Mouse (Mus musculus): ENCODE measurements at regions not wholly inside any gene's neighbourhood (a gene's known extent, or its start where the extent isn't known, plus 50 kb on each side); places are given as distances from the start of the nearest gene placed in this dataset.
A peak's percentile ranks its signal among the peaks of the same experiment; 100 is the strongest.

DNA sequence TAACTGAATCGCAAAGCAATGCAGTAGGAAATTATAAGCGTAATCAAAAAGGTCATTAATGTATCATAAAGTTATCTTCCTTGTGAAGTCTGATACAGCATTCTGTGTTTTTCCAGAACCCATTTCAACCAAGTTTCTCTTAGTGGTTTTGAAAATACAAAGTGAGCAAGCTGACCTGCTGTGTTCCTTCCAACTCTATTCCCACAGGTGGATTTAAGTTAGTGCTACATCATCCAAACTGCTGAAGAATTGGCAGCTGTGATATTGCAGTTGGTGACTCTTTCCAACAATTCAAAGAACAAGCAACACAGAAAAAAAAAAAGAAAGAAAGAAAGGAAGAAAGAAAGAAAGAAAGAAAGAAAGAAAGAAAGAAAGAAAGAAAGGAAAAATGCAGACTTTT, 396.1 kb upstream of the Hsf2 start:
- Histone ChIP-seq H3K27ac (ENCODE audit: insufficient read depth, low read length) (no peak overlapping the region), H3K4me3 (ENCODE audit: insufficient read depth, low read length) (no peak overlapping the region), H3K4me1 (ENCODE audit: control insufficient read depth, insufficient read depth, low read length) (no peaks in the 10 kb centered on the region)
- TF ChIP-seq CTCF (IDR thresholded peaks at IDR 0.05; ENCODE audit: extremely low read depth, insufficient read depth, low read length) (no peak), POLR2A (IDR thresholded peaks at IDR 0.05; ENCODE audit: extremely low read depth, insufficient read depth, low read length) (no peak)

DNA sequence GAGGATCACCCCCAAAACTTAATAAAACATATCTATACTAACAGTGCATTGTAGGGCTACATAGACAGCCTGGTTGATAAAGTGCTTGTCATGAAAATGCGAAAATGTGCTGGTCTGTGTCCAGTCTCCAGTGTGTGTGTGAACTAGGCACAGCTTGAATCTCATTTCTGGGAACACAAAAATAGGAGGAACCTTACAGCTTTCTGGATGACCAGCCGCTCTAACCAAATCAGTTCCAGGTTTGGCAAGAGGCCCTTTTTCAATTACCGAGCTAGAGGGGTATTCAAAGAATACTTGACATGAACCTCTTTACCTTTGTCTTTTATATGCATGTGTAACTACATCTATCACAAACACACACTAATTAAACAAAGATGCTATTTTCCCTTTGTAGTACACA, 390.3 kb upstream of the Hsf2 start:
- H3K27ac ChIP-seq (ENCODE audit: insufficient read depth, low read length) = no peak overlapping the region
- H3K4me1 ChIP-seq (ENCODE audit: control insufficient read depth, insufficient read depth, low read length) = no peaks in the 10 kb centered on the region
- no peak overlapping the region for H3K4me3 ChIP-seq (ENCODE audit: insufficient read depth, low read length)
- TF ChIP-seq POLR2A (IDR thresholded peaks at IDR 0.05; ENCODE audit: extremely low read depth, insufficient read depth, low read length) = no peak
- no peak for TF ChIP-seq CTCF (IDR thresholded peaks at IDR 0.05; ENCODE audit: extremely low read depth, insufficient read depth, low read length)

DNA sequence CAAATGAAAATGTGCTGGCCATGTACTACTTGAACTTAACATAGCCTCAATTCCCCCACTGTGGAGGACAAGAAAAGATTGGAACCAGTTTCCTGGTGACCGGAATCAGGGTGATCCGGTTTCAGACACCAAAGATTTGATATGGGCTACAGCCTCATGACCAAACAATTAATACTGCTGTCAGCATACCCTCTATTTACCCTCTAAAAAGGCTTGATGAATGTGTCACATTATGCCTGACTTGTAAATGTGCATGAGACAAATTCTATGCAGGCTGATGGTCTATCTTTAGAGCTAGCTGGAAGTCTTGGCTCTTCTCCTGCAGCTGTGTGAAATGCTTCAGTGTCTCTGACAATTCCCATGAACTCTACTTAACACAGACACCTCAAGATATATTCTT, 372.8 kb upstream of the Hsf2 start:
- Histone ChIP-seq H3K4me1 (ENCODE audit: control insufficient read depth, insufficient read depth, low read length) (no peaks in the 10 kb centered on the region), H3K27ac (ENCODE audit: insufficient read depth, low read length) (no peak overlapping the region), H3K4me3 (ENCODE audit: insufficient read depth, low read length) (no peak overlapping the region)
- TF ChIP-seq CTCF (IDR thresholded peaks at IDR 0.05; ENCODE audit: extremely low read depth, insufficient read depth, low read length) (no peak), POLR2A (IDR thresholded peaks at IDR 0.05; ENCODE audit: extremely low read depth, insufficient read depth, low read length) (no peak)

DNA sequence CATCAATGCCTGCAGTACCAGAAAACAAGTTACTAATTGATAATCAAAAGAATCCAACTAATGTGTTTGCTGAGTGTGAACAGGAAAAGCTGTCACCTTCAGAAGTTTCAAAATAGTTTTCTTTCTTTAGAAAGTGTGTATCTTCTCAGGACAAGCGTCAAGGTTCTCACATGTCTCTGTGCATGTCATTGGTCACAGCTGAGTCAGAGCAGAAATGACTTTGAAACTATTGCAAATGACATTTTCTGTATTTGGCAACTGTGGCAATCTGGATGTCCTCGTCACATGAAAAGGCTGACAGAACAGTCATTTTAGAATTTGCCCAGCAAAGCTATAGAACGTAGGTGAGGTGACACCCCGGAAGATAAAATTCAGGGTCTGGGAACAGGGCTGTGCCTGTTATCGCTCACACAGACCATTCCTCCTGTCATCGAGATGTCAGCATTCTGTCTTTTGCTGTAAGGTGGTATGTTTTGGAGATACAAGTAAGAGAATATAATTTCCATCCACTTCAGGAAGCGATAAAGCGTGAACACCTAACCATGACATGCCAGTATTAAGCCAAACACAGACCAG, 371.4 kb upstream of the Hsf2 start:
- no peak overlapping the region for H3K4me3 ChIP-seq (ENCODE audit: insufficient read depth, low read length)
- TF ChIP-seq CTCF (IDR thresholded peaks at IDR 0.05; ENCODE audit: extremely low read depth, insufficient read depth, low read length) = no peak
- no peak for TF ChIP-seq POLR2A (IDR thresholded peaks at IDR 0.05; ENCODE audit: extremely low read depth, insufficient read depth, low read length)
- H3K27ac ChIP-seq (ENCODE audit: insufficient read depth, low read length) = no peak overlapping the region
- no peaks in the 10 kb centered on the region for H3K4me1 ChIP-seq (ENCODE audit: control insufficient read depth, insufficient read depth, low read length)

DNA sequence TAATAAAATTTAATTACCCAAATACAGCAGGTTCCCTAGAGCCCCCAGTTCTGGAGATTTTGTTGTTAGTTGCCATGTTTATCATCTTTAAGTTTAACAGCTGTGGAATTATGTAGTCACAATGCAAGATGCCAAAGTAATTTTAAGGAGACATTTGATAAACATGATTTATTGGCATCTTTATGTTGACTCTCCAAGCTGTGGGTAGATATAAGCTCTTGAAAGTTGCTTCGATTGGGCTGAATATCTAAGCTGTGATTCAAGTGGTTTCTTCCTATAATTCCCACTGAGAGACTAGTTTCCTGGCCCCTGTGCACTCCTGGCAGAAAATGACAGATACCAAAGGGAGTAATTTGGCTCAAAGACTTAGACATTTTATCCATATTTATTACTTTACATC, 364.7 kb upstream of the Hsf2 start:
- no peak overlapping the region for H3K27ac ChIP-seq (ENCODE audit: insufficient read depth, low read length)
- no peak for TF ChIP-seq CTCF (IDR thresholded peaks at IDR 0.05; ENCODE audit: extremely low read depth, insufficient read depth, low read length)
- TF ChIP-seq POLR2A (IDR thresholded peaks at IDR 0.05; ENCODE audit: extremely low read depth, insufficient read depth, low read length) = no peak
- H3K4me3 ChIP-seq (ENCODE audit: insufficient read depth, low read length) = no peak overlapping the region
- no peaks in the 10 kb centered on the region for H3K4me1 ChIP-seq (ENCODE audit: control insufficient read depth, insufficient read depth, low read length)

DNA sequence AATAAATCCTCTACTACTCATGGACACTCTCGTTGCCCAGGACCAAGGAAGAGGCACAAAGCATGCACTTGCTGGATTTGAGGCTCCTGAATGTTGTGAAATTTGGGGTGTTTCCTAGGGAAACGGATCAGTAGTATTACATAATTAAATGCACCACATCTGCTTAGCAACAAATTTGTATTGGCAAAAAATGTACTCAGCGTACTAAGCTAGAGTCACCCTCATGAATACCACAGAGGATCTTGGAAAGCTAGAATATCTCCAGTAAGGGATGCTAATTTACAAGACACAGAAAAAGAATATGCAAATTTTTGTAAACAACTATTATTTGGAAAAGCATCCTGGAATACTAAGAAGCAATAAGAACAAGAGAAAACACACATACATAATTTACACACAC, 359.0 kb upstream of the Hsf2 start:
- no peak overlapping the region for H3K4me3 ChIP-seq (ENCODE audit: insufficient read depth, low read length)
- H3K27ac ChIP-seq (ENCODE audit: insufficient read depth, low read length) = no peak overlapping the region
- no peaks in the 10 kb centered on the region; the same call in 1 of the 2 replicates for H3K4me1 ChIP-seq (ENCODE audit: control insufficient read depth, insufficient read depth, low read length)
- TF ChIP-seq CTCF (IDR thresholded peaks at IDR 0.05; ENCODE audit: extremely low read depth, insufficient read depth, low read length) (no peak), POLR2A (IDR thresholded peaks at IDR 0.05; ENCODE audit: extremely low read depth, insufficient read depth, low read length) (no peak)

DNA sequence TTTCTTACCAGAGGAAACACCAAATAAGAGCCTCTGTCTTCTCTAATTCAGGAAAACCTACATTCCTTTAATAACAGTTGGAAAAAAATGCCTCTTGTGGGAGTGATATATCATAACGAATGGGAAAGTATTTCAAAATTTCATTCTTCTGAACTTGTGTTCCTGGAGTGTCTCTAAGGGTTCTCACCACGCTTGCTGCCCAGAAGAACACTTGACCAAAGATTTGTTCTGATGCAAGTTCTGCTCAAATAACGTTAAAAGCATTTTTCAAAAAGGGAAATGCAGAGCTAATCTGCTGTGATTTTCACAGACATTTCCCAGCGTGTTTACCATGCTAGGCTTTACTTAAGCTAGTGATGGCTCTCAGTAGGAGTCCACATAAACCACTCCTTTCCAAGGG, 329.8 kb upstream of the Hsf2 start:
- no peak for TF ChIP-seq CTCF (IDR thresholded peaks at IDR 0.05; ENCODE audit: extremely low read depth, insufficient read depth, low read length)
- H3K27ac ChIP-seq (ENCODE audit: insufficient read depth, low read length) = no peak overlapping the region
- no peak overlapping the region for H3K4me3 ChIP-seq (ENCODE audit: insufficient read depth, low read length)
- H3K4me1 ChIP-seq (ENCODE audit: control insufficient read depth, insufficient read depth, low read length) = no peaks in the 10 kb centered on the region

DNA sequence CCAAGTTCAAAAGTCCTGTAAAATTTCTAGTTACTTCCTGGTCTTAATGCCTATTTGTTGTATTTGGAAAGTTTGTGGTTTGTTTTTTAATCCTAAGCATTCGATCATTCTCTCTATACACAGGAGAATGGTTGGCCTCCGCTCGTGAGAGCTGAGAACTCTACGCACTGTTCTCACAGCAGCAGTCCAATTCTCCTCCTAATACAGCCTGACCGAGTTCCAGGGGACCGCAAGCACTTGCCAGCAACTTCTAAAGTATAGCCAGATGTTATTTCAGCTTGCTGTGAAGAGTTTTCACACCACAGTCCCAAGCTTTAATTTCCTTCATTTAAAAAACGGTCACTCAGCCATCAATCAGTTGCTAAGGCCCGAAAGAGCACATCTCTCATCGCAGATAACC, 329.3 kb upstream of the Hsf2 start:
- H3K4me1 ChIP-seq (ENCODE audit: control insufficient read depth, insufficient read depth, low read length) = no peaks in the 10 kb centered on the region
- no peak overlapping the region for H3K27ac ChIP-seq (ENCODE audit: insufficient read depth, low read length)
- no peak for TF ChIP-seq CTCF (IDR thresholded peaks at IDR 0.05; ENCODE audit: extremely low read depth, insufficient read depth, low read length)
- TF ChIP-seq POLR2A (IDR thresholded peaks at IDR 0.05; ENCODE audit: extremely low read depth, insufficient read depth, low read length) = no peak
- H3K4me3 ChIP-seq (ENCODE audit: insufficient read depth, low read length) = no peak overlapping the region

DNA sequence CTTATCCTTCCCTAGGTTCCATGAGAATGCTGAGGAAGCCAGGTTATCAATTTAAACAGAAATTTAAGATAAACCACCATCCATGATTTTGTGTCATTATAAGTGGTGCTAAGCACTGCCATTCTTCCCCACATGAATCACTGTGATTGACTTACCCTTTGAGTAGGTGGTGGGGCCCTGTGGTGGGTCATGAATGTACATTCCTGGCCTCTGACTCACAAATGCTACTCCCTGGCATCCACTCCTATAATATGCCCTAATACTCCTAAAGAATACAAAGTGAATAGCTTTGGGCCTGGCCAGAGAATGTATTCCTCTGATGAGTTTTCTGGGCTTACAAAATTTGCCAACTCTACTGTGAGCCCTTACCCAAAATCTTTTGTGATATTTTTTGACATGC, 325.6 kb upstream of the Hsf2 start:
- Histone ChIP-seq H3K27ac (ENCODE audit: insufficient read depth, low read length) (no peak overlapping the region), H3K4me3 (ENCODE audit: insufficient read depth, low read length) (no peak overlapping the region), H3K4me1 (ENCODE audit: control insufficient read depth, insufficient read depth, low read length) (no peaks in the 10 kb centered on the region)
- TF ChIP-seq CTCF (IDR thresholded peaks at IDR 0.05; ENCODE audit: extremely low read depth, insufficient read depth, low read length) (no peak), POLR2A (IDR thresholded peaks at IDR 0.05; ENCODE audit: extremely low read depth, insufficient read depth, low read length) (no peak)

DNA sequence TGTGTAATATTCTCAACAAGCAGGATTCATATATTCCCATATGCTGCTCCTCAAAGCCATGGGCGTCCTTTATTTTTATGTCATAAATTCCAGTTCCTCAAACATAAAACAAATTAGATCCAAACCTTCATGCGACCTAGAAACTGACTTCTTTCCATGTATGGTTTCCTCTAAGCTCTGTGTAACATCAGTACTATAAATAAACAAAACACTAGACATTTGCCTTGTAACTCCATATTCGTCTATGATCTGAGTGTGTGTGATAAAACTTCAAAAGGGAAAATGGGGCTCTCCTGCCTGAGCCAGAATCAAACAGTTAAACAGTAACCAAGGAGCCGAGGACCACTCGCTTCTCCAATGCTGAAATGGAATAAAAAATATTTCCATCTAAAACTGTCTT, 322.8 kb upstream of the Hsf2 start:
- Histone ChIP-seq H3K27ac (ENCODE audit: insufficient read depth, low read length) (no peak overlapping the region), H3K4me1 (ENCODE audit: control insufficient read depth, insufficient read depth, low read length) (no peaks in the 10 kb centered on the region), H3K4me3 (ENCODE audit: insufficient read depth, low read length) (no peak overlapping the region)
- TF ChIP-seq CTCF (IDR thresholded peaks at IDR 0.05; ENCODE audit: extremely low read depth, insufficient read depth, low read length) = no peak
- TF ChIP-seq POLR2A (IDR thresholded peaks at IDR 0.05; ENCODE audit: extremely low read depth, insufficient read depth, low read length) = no peak

DNA sequence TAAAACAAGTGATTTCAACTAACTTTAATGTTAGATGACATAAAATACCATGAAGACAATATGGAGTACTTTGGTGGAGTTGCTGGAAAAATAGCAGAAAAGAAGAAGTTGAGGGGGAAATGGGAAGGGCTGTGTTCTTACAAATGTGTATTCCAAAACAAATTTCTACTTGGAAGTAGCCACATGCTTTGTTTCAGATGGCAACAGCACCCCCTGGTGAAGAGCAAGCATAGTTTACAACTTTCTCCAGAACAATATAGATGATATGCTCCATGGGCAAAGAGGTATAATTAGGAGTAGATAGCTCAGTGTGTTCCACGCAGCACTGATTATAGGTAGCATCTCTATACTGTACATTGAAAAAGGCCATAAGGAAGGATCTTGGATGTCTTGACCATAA, 302.6 kb upstream of the Hsf2 start:
- no peak overlapping the region for H3K4me3 ChIP-seq (ENCODE audit: insufficient read depth, low read length)
- no peaks in the 10 kb centered on the region for H3K4me1 ChIP-seq (ENCODE audit: control insufficient read depth, insufficient read depth, low read length)
- H3K27ac ChIP-seq (ENCODE audit: insufficient read depth, low read length) = no peak overlapping the region
- TF ChIP-seq CTCF (IDR thresholded peaks at IDR 0.05; ENCODE audit: extremely low read depth, insufficient read depth, low read length) (peak; percentile 38; the same call in 1 of the 2 replicates), POLR2A (IDR thresholded peaks at IDR 0.05; ENCODE audit: extremely low read depth, insufficient read depth, low read length) (no peak)
